ENCODE assay signal across 9 mouse cellular contexts in the genomic region with DNA sequence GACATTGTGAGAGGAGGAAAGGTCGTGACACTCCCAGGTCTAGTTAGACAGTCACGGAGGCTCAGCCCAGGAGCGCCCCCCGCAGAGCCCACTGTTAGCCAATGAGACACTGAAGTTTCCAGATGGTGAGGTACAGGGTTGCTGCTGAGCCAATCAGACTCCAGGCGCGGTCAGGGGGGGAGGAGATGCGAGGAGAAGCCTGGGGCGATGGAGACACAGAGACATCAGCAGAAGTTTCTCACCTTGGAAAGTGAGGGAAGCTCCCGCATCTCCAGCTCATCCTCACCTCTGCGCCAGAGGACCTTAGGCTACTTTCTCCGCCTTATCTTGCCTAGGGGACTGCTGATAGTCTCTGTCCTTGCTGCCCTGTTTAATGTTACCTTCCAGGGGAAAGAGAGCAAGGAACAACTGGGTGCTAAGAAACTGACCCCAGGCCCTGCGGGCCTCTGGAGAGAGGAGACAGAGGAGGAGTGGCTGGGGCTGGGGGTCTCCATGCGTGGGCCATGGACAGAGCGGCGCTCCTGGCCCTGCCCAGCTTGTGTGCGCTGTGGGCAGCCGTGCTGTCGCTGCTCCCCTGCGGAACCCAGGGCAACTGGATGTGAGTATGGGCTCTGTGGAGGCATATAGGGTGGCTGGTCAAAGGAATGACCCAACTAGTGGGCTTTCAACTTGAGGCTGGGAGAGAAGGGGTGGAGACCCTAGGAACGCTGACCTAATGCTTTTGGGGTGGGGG. TPM values are rescaled to one million over a fixed set of nuclear protein-coding genes. Genes with fewer than 3 reads are reported as not detected.
A peak's percentile ranks its signal among the peaks of the same experiment; 100 is the strongest.
DNase-seq lines count a peak whose midpoint lies in the region; ATAC-seq and TF ChIP-seq lines count a peak whose summit lies in the region.
"Had no signal": no experiment of that assay in that cellular context is flagged by ENCODE, and none has a peak within 500 bp of the region (broad histone marks: within the 10 kb centered on the region; RNA-seq: fewer than 3 reads in every experiment).

TSS of gene Wnt16 (plus strand) at position 224 of the 733 bp plus-strand sequence.

- H3K9ac ChIP-seq in kidney, embryonic 14.5 days (ENCODE audit: low read depth, low read length) = peak within 1 kb of the TSS; percentile 31; the same call in 1 of the 2 replicates
- H3K9ac ChIP-seq in midbrain, postnatal 0 days (replicated peaks; ENCODE audit: low read length, poor library complexity, severe bottlenecking) = 0 out of 2 replicates have a peak within 1 kb of the TSS, but pooled peaks have one; percentile 24

- ATAC-seq in kidney, embryonic 14.5 days (ENCODE audit: low FRiP score, low TSS enrichment) = peak; percentile 79
- peak; percentile 21; the same call in 1 of the 2 replicates for ATAC-seq in common myeloid progenitor, adult 5-6 weeks (replicated peaks; ENCODE audit: low read depth, poor library complexity, severe bottlenecking)
- ATAC-seq in frontal cortex, adult (ENCODE audit: low TSS enrichment) = peak; percentile 91
- ATAC-seq in midbrain, postnatal 0 days (ENCODE audit: low FRiP score) = peak; percentile 65; the same call in 1 of the 2 replicates

- no peaks in the 10 kb centered on the region for H3K36me3 ChIP-seq in kidney, embryonic 14.5 days (ENCODE audit: control insufficient read depth, insufficient read depth, low read length)
- H3K36me3 ChIP-seq in midbrain, postnatal 0 days (ENCODE audit: insufficient read depth, low read length) = no peaks in the 10 kb centered on the region

- H3K4me3 ChIP-seq in kidney, embryonic 14.5 days (ENCODE audit: low read length) = peak within 1 kb of the TSS; percentile 38
- H3K4me3 ChIP-seq in midbrain, postnatal 0 days (ENCODE audit: low read depth, low read length) = peak within 1 kb of the TSS; percentile 41

- WGBS in kidney, embryonic 14.5 days = 1% methylated on average over 20 of the region's 20 CpGs
- WGBS in midbrain, postnatal 0 days = 3% methylated on average over 20 of the region's 20 CpGs

- peaks cover 37% of the 10 kb centered on the region for H3K27me3 ChIP-seq in kidney, embryonic 14.5 days (ENCODE audit: control insufficient read depth, insufficient read depth, low read length)
- peaks cover 34% of the 10 kb centered on the region for H3K27me3 ChIP-seq in midbrain, postnatal 0 days (ENCODE audit: insufficient read depth, low read length)

- H3K4me1 ChIP-seq in kidney, embryonic 14.5 days (ENCODE audit: control insufficient read depth, insufficient read depth, low read length) = peaks cover 20% of the 10 kb centered on the region; the same call in 1 of the 2 replicates
- peaks cover 6% of the 10 kb centered on the region; the same call in 1 of the 2 replicates for H3K4me1 ChIP-seq in midbrain, postnatal 0 days (ENCODE audit: insufficient read depth, low read length)

- DNase-seq in kidney, adult 8-10 months = no peak
- DNase-seq in layer of hippocampus, adult 9-11 months = peak; percentile 22
- peak; percentile 9 for DNase-seq in midbrain, postnatal 0 days (ENCODE audit: low spot score)
- DNase-seq in spleen, postnatal 36 days (ENCODE audit: low spot score in 2 of 2) = no peak
- no peak for DNase-seq in cerebellum, adult 18-20 months

- TF ChIP-seq CTCF in midbrain, postnatal 0 days (IDR thresholded peaks at IDR 0.05) = no peak

- peak within 1 kb of the TSS; percentile 64 for H3K4me2 ChIP-seq in kidney, embryonic 14.5 days (replicated peaks; ENCODE audit: low read depth, low read length)
- H3K4me2 ChIP-seq in midbrain, postnatal 0 days (ENCODE audit: low read depth, low read length, poor library complexity, severe bottlenecking) = peak within 1 kb of the TSS; percentile 88

- H3K9me3 ChIP-seq in kidney, embryonic 14.5 days (ENCODE audit: control insufficient read depth, low read length) = no peaks in the 10 kb centered on the region
- H3K9me3 ChIP-seq in midbrain, postnatal 0 days (ENCODE audit: low read length) = no peaks in the 10 kb centered on the region

- no peak within 1 kb of the TSS for H3K27ac ChIP-seq in kidney, embryonic 14.5 days (ENCODE audit: low read depth, low read length)
- no peak within 1 kb of the TSS for H3K27ac ChIP-seq in midbrain, postnatal 0 days (ENCODE audit: low read depth, low read length)

RNA-seq across cellular contexts. Expression of gene Wnt16, which starts in this region (rescaled TPM):
- polyA plus RNA-seq in kidney, embryonic 14.5 days (2014; fragmentation: Nextera tagmentation; extraction: Ambion mirVana) = 1.0 and 1.2 TPM in 2 replicates
- not detected in 2 replicates for total RNA-seq in common myeloid progenitor, adult 5-6 weeks (2017)
- 1.9 and 2.0 TPM in 2 replicates for total RNA-seq in midbrain, postnatal 0 days (2014; rRNA removed)
- 0.27 and 0.75 TPM in 2 replicates for polyA plus RNA-seq in midbrain, postnatal 0 days (2015; fragmentation: Nextera tagmentation; extraction: Ambion mirVana)
- total RNA-seq: liver, adult 2 months had no signal
- polyA plus RNA-seq: liver, adult 2 months had no signal

Comparison
In these comparisons a context has a peak if more than half of its experiments do, and no peak if none do; other contexts are left out.
1. Peak in ATAC-seq in common myeloid progenitor, adult 5-6 weeks; RNA of the gene not detected or under 1 TPM.
2. ATAC-seq: peak in every context shown above with its lines; median percentile 91 in frontal cortex, adult; 79 in kidney, embryonic 14.5 days; 65 in midbrain, postnatal 0 days; 21 in common myeloid progenitor, adult 5-6 weeks.
3. DNase-seq: peak in layer of hippocampus, adult 9-11 months (single experiment) and midbrain, postnatal 0 days (single experiment); none in kidney, adult 8-10 months (0 of 2), spleen, postnatal 36 days (0 of 2) and cerebellum, adult 18-20 months (0 of 2).